ENCODE assay signal across 10 mouse cellular contexts in the genomic region with DNA sequence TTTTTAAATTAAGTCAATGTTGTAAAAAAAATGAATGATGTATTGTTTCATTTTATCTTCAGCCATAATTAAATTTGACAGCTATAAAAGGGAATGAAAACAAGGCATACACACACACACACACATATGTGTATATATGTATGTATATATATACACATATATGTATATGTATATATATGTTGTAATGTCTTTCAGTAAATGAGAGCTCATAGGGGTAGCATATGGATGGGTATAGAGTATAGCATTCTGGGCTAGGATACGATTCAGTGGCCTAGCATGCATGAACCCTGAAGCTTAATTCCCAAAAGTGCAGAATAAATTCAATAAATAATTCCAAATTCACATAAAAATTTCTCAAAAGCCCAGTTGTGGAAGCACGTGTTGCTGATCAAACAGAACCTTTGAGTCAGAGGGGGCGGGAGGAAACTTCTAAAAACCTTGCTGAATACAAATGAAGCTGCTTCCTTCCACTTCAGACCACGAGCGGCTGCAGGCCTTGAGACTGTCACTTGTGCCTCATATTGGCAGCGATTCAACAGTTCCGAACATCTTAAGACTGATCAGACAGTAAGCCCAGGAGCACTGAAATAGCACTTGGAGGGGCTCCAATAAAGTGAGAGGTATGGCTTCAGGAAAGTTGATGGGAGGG. TPM values are rescaled to one million over a fixed set of nuclear protein-coding genes. Genes with fewer than 3 reads are reported as not detected.
DNase-seq lines count a peak whose midpoint lies in the region; ATAC-seq lines count a peak whose summit lies in the region.
"Had no signal": no experiment of that assay in that cellular context is flagged by ENCODE, and none has a peak within 500 bp of the region (broad histone marks: within the 10 kb centered on the region; RNA-seq: fewer than 3 reads in every experiment).

No protein-coding gene starts in this region.

- H3K36me3 ChIP-seq in forebrain, embryonic 12.5 days (replicated peaks) = no peaks in the 10 kb centered on the region
- no peaks in the 10 kb centered on the region for H3K36me3 ChIP-seq in forebrain, embryonic 16.5 days (ENCODE audit: control insufficient read depth, insufficient read depth)

- H3K27ac ChIP-seq in forebrain, embryonic 12.5 days = no peak overlapping the region
- no peak overlapping the region for H3K27ac ChIP-seq in forebrain, embryonic 16.5 days (ENCODE audit: low read length)
- H3K27ac ChIP-seq in brown adipose tissue, adult 24 weeks (replicated peaks; ENCODE audit: low read depth, low read length) = peak overlapping the region; percentile 62; the same call in 1 of the 2 replicates
- H3K27ac ChIP-seq: liver, embryonic 14.5 days had no signal

- H3K9ac ChIP-seq in forebrain, embryonic 12.5 days = no peak overlapping the region
- H3K9ac ChIP-seq in forebrain, embryonic 16.5 days (replicated peaks; ENCODE audit: low read depth, low read length) = no peak overlapping the region
- H3K9ac ChIP-seq: liver, embryonic 14.5 days had no signal

- ATAC-seq in forebrain, embryonic 12.5 days (ENCODE audit: low FRiP score) = peak; percentile 52; the same call in 1 of the 2 replicates
- ATAC-seq in forebrain, embryonic 16.5 days = no peak; the same call in 1 of the 2 replicates

- peaks cover 27% of the 10 kb centered on the region for H3K27me3 ChIP-seq in forebrain, embryonic 12.5 days
- H3K27me3 ChIP-seq in forebrain, embryonic 16.5 days (replicated peaks; ENCODE audit: control insufficient read depth, insufficient read depth, low read length) = peaks cover 13% of the 10 kb centered on the region; the same call in 1 of the 2 replicates

- DNase-seq in layer of hippocampus, adult 9-11 months = peak; percentile 18
- DNase-seq in layer of hippocampus, adult 18-20 months (ENCODE audit: low spot score in 2 of 2) = no peak
- DNase-seq in spleen, postnatal 36 days (ENCODE audit: low spot score in 2 of 2) = peak; percentile 53 to 57
- no peak for DNase-seq in frontal cortex, postnatal 25 days (ENCODE audit: low spot score in 2 of 2)
- no peak for DNase-seq in layer of hippocampus, postnatal 25 days (ENCODE audit: extremely low spot score in 1 of 2, low spot score in 1 of 2)

- H3K4me2 ChIP-seq in forebrain, embryonic 12.5 days = no peak overlapping the region
- H3K4me2 ChIP-seq in forebrain, embryonic 16.5 days (ENCODE audit: low read length) = no peak overlapping the region

- 67% methylated on average over 7 of the region's 7 CpGs for WGBS in forebrain, embryonic 12.5 days
- WGBS in forebrain, embryonic 16.5 days = 40% methylated on average over 7 of the region's 7 CpGs

- H3K9me3 ChIP-seq in forebrain, embryonic 12.5 days = 0 out of 2 replicates have a peak, but pooled peaks cover under 1% of the 10 kb centered on the region
- no peaks in the 10 kb centered on the region for H3K9me3 ChIP-seq in forebrain, embryonic 16.5 days (ENCODE audit: control insufficient read depth, low read length)

- peaks cover 5% of the 10 kb centered on the region for H3K4me1 ChIP-seq in forebrain, embryonic 12.5 days
- peaks cover 6% of the 10 kb centered on the region; the same call in 1 of the 2 replicates for H3K4me1 ChIP-seq in forebrain, embryonic 16.5 days (replicated peaks; ENCODE audit: control insufficient read depth, insufficient read depth, low read length)
- H3K4me1 ChIP-seq in brown adipose tissue, adult 24 weeks (ENCODE audit: control insufficient read depth, insufficient read depth, insufficient read length, low read length) = no peaks in the 10 kb centered on the region

- no peak overlapping the region for H3K4me3 ChIP-seq in forebrain, embryonic 12.5 days (replicated peaks)
- no peak overlapping the region for H3K4me3 ChIP-seq in forebrain, embryonic 16.5 days (replicated peaks; ENCODE audit: low read length)
- peak overlapping the region; percentile 32; the same call in 1 of the 2 replicates for H3K4me3 ChIP-seq in brown adipose tissue, adult 24 weeks (ENCODE audit: insufficient read depth, low read depth, low read length)
- H3K4me3 ChIP-seq: myocyte had no signal

RNA-seq across cellular contexts. Expression of a gene that starts 6.9 kb away (rescaled TPM):
- polyA plus RNA-seq in forebrain, embryonic 12.5 days (2016; fragmentation: Nextera tagmentation; extraction: Ambion mirVana) = 0.82 and 0.84 TPM in 2 replicates
- polyA plus RNA-seq in forebrain, embryonic 16.5 days (2015; fragmentation: Nextera tagmentation; extraction: Ambion mirVana) = 0.52 and 0.63 TPM in 2 replicates
- under 1 TPM; 0.67 to 0.76 TPM for total RNA-seq in layer of hippocampus, adult 18-20 months (2021)
- polyA plus RNA-seq in brown adipose tissue, adult 24 weeks (2012; ENCODE audit: insufficient read depth, insufficient read length, missing spikeins) = 2.6 and 3.1 TPM in 2 replicates
- 1 to 10 TPM in 1 of 2 experiments, under 1 TPM in 1; 0.75 to 1.0 TPM for total RNA-seq in layer of hippocampus, postnatal 25 days (2021)

RNA-seq across cellular contexts. Expression of a gene that starts 51.8 kb away (rescaled TPM):
- 42.4 and 46.2 TPM in 2 replicates for polyA plus RNA-seq in forebrain, embryonic 12.5 days (2016; fragmentation: Nextera tagmentation; extraction: Ambion mirVana)
- polyA plus RNA-seq in forebrain, embryonic 16.5 days (2015; fragmentation: Nextera tagmentation; extraction: Ambion mirVana) = 64.6 and 70.7 TPM in 2 replicates
- total RNA-seq in layer of hippocampus, adult 18-20 months (2021) = 10 to 100 TPM; 82.3 to 85.7 TPM
- 18.9 and 23.4 TPM in 2 replicates for polyA plus RNA-seq in brown adipose tissue, adult 24 weeks (2012; ENCODE audit: insufficient read depth, insufficient read length, missing spikeins)
- 10 to 100 TPM; 71.6 to 77.5 TPM for total RNA-seq in layer of hippocampus, postnatal 25 days (2021)

Comparison
In these comparisons a context has a peak if more than half of its experiments do, and no peak if none do; other contexts are left out.
1. DNase-seq: peak in layer of hippocampus, adult 9-11 months (single experiment) and spleen, postnatal 36 days (2 of 2); none in layer of hippocampus, adult 18-20 months (0 of 2), frontal cortex, postnatal 25 days (0 of 2) and layer of hippocampus, postnatal 25 days (0 of 2).